Mouse (Mus musculus) kidney, postnatal 0 days (tissue): ENCODE results near the gene Ddx31. TPM values are rescaled to one million over a fixed set of nuclear protein-coding genes. Genes with fewer than 3 reads are reported as not detected.

ENCODE experiments used
- ATAC-seq: fragments of 200-750 bp; cut with Nextera tagmentation; replicated peaks from 2 replicates; pipeline ENCODE4 v1.8.0; 2017; ENCODE audit warnings: low read depth, moderate number of reproducible peaks, moderate TSS enrichment, moderate library complexity; ENCODE audit not compliant: low FRiP score
- DNase-seq: peaks from one replicate; pipeline ENCODE4 v3.0.0-alpha.2; 2016; ENCODE audit warnings: low spot score
- H3K27ac ChIP-seq: fragments of 300-500 bp; sonication (generic); 2 replicates; pipeline ENCODE4 v1.5.1; 2014; ENCODE audit warnings: mild to moderate bottlenecking
- H3K27me3 ChIP-seq: fragments of 300-500 bp; sonication (generic); 2 replicates; pipeline ENCODE4 v1.6.1; 2014; ENCODE audit warnings: low read length, mixed read lengths; ENCODE audit not compliant: insufficient read depth
- H3K36me3 ChIP-seq: fragments of 300-500 bp; sonication (generic); 2 replicates; pipeline ENCODE4 v1.6.1; 2014; ENCODE audit warnings: low read length, mixed read lengths; ENCODE audit not compliant: insufficient read depth
- H3K4me1 ChIP-seq: fragments of 300-500 bp; sonication (generic); replicated peaks from 2 replicates; pipeline ENCODE4 v1.6.1; 2014; ENCODE audit warnings: antibody characterized with exemption, low read length, mixed read lengths; ENCODE audit not compliant: insufficient read depth
- H3K4me2 ChIP-seq: fragments of 300-500 bp; sonication (generic); 2 replicates; pipeline ENCODE4 v1.6.1; 2014; ENCODE audit warnings: mild to moderate bottlenecking, low read length, moderate library complexity, mixed read lengths
- H3K4me3 ChIP-seq: fragments of 300-500 bp; sonication (generic); replicated peaks from 2 replicates; pipeline ENCODE4 v1.5.1; 2014; ENCODE audit warnings: low read depth, low read length
- H3K9ac ChIP-seq: fragments of 300-500 bp; sonication (generic); 2 replicates; pipeline ENCODE4 v1.6.1; 2014; ENCODE audit warnings: low read depth, low read length
- H3K9me3 ChIP-seq: fragments of 300-500 bp; sonication (generic); replicated peaks from 2 replicates; pipeline ENCODE4 v1.6.1; 2016; ENCODE audit warnings: low read length, inconsistent platforms, mixed read lengths
- CTCF ChIP-seq: IDR thresholded peaks from 2 replicates; pipeline ENCODE4 v1.5.1; 2016; ENCODE audit warnings: antibody characterized with exemption, low read depth, mild to moderate bottlenecking, moderate library complexity
- WGBS: fragments of 180-500 bp; shearing (Covaris S2); extraction: QIAGEN DNeasy Blood & Tissue Kit; methylation state at CpG from one replicate; pipeline ENCODE4 v1.1.7; 2014; 5-methylcytosine and 5-hydroxymethylcytosine counted together
- polyA plus RNA-seq: library from polyadenylated mRNA; unstranded; fragments of >200 nt; fragmentation: Nextera tagmentation; extraction: Ambion mirVana; gene quantifications from 2 replicates; pipeline ENCODE4 v1.2.1, GENCODE M21; 2015

The Ddx31 gene
- polyA plus RNA-seq, 1 experiment from 2014 or later: 8.7 TPM

- Histone ChIP-seq H3K36me3 (peaks cover 5% of the 10 kb centered on the region; the same call in 1 of the 2 replicates), H3K9me3 (no peaks in the 10 kb centered on the region), H3K4me1 (peaks cover 15% of the 10 kb centered on the region; the same call in 1 of the 2 replicates), H3K27me3 (peaks cover 66% of the 10 kb centered on the region), H3K4me2 (no peak overlapping the region), H3K27ac (no peak overlapping the region), H3K9ac (no peak overlapping the region), H3K4me3 (0 out of 2 replicates have a peak overlapping the region, but pooled peaks have one; percentile 9)
- no peak for TF ChIP-seq CTCF
- WGBS: 4% methylated on average over 25 of the region's 25 CpGs
- ATAC-seq: no peak
- no peak for DNase-seq
Measured at GRCm38 (mm10) chr2:28909818-28910710, 69.9 kb downstream of the Ddx31 start.

- no peak for TF ChIP-seq CTCF
Measured at GRCm38 (mm10) chr2:28910877-28911276, 70.7 kb downstream of the Ddx31 start.

GRCm38 (mm10) chr2:28911331-28912038 is 71.3 kb downstream of the Ddx31 start:
- no peaks in the 10 kb centered on the region for H3K9me3 ChIP-seq
- ATAC-seq (no peak), DNase-seq (no peak)
- no peaks in the 10 kb centered on the region for H3K36me3 ChIP-seq
- no peak for TF ChIP-seq CTCF
- H3K4me1 ChIP-seq: peaks cover 15% of the 10 kb centered on the region; the same call in 1 of the 2 replicates
- WGBS: 2% methylated on average over 44 of the region's 44 CpGs
- no peak overlapping the region for H3K9ac ChIP-seq
- H3K4me3 ChIP-seq: no peak overlapping the region
- H3K27ac ChIP-seq: no peak overlapping the region
- peaks cover 80% of the 10 kb centered on the region for H3K27me3 ChIP-seq
- H3K4me2 ChIP-seq: no peak overlapping the region

More at GRCm38 (mm10) chr2:28910877-28911276, 70.7 kb downstream of the Ddx31 start:
- Histone ChIP-seq H3K9me3 (no peaks in the 10 kb centered on the region), H3K27ac (no peak overlapping the region), H3K4me1 (peaks cover 15% of the 10 kb centered on the region; the same call in 1 of the 2 replicates), H3K27me3 (peaks cover 74% of the 10 kb centered on the region), H3K4me2 (no peak overlapping the region), H3K9ac (no peak overlapping the region), H3K36me3 (no peaks in the 10 kb centered on the region), H3K4me3 (no peak overlapping the region)
- ATAC-seq: no peak
- 11% methylated on average over 3 of the region's 3 CpGs for WGBS
- DNase-seq: no peak

GRCm38 (mm10) chr2:28912039-28912700 is 72.0 kb downstream of the Ddx31 start:
- DNase-seq: no peak
- H3K27me3 ChIP-seq: peaks cover 87% of the 10 kb centered on the region
- no peaks in the 10 kb centered on the region for H3K9me3 ChIP-seq
- 2% methylated on average over 33 of the region's 33 CpGs for WGBS
- peaks cover 15% of the 10 kb centered on the region; the same call in 1 of the 2 replicates for H3K4me1 ChIP-seq
- no peak overlapping the region for H3K27ac ChIP-seq
- no peak overlapping the region for H3K4me2 ChIP-seq
- no peak for TF ChIP-seq CTCF
- H3K36me3 ChIP-seq: no peaks in the 10 kb centered on the region
- no peak for ATAC-seq
- no peak overlapping the region for H3K4me3 ChIP-seq
- H3K9ac ChIP-seq: no peak overlapping the region

GRCm38 (mm10) chr2:28912961-28913360 is 72.8 kb downstream of the Ddx31 start:
- no peak for DNase-seq
- Histone ChIP-seq H3K4me1 (peaks cover 14% of the 10 kb centered on the region; the same call in 1 of the 2 replicates), H3K9me3 (no peaks in the 10 kb centered on the region), H3K4me3 (no peak overlapping the region), H3K27me3 (peaks cover 95% of the 10 kb centered on the region), H3K4me2 (no peak overlapping the region), H3K27ac (no peak overlapping the region), H3K36me3 (no peaks in the 10 kb centered on the region), H3K9ac (no peak overlapping the region)
- WGBS: 3% methylated on average over 4 of the region's 4 CpGs
- no peak for ATAC-seq
- TF ChIP-seq CTCF: no peak

GRCm38 (mm10) chr2:28914121-28914520 is 73.9 kb downstream of the Ddx31 start:
- no peak overlapping the region for H3K27ac ChIP-seq
- 6% methylated on average over 2 of the region's 2 CpGs for WGBS
- no peak for TF ChIP-seq CTCF
- no peaks in the 10 kb centered on the region for H3K36me3 ChIP-seq
- no peaks in the 10 kb centered on the region for H3K9me3 ChIP-seq
- H3K4me2 ChIP-seq: no peak overlapping the region
- H3K4me3 ChIP-seq: no peak overlapping the region
- ATAC-seq (no peak), DNase-seq (no peak)
- no peak overlapping the region for H3K9ac ChIP-seq
- H3K4me1 ChIP-seq: 0 out of 2 replicates have a peak, but pooled peaks cover 5% of the 10 kb centered on the region
- H3K27me3 ChIP-seq: peaks cover 99% of the 10 kb centered on the region
